Mouse (Mus musculus) skeletal muscle tissue, adult 2 months (tissue): ENCODE measurements around the gene Exoc3.

Experiments
- DNase-seq: peaks from one replicate; pipeline ENCODE4 v3.0.0-alpha.2; 2012; ENCODE audit warnings: low read depth, low spot score

Exoc3 gene

DNA sequence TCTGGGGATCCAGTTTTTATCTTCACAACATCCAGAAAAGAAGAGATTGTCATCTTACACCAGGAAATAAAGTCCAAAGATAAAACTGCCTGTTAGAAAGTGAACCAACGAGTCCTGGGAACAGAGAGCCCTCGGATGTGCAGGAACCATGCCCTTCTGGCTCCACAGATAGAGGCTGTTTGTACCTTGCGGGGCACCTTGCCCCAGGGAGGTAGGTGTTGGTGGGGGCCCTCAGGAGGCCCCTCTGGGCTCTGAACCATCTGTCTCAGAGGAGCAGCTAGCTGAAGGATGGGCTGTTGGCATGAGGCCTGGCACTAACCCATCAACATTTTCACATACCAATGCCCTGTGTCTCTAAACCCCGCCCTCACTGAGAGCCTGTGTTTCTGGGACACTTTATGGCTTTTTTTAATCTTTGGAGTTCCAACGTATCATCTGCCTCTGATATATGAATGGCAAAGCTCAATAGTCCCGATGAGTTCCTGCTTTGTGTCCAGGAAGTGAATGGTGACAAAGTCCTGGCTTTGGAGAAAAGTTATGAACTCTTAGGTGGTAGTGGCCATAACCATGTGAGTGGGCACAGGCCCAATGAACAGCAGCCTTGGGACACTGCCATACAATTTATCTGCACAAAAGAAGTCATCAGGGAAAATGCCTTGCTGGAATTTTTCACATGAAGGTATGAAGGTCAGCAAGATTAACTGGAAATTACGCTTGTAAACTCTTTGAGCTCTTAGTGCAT is 69.5 kb downstream of the Exoc3 start:
- DNase-seq, result no peak

DNA sequence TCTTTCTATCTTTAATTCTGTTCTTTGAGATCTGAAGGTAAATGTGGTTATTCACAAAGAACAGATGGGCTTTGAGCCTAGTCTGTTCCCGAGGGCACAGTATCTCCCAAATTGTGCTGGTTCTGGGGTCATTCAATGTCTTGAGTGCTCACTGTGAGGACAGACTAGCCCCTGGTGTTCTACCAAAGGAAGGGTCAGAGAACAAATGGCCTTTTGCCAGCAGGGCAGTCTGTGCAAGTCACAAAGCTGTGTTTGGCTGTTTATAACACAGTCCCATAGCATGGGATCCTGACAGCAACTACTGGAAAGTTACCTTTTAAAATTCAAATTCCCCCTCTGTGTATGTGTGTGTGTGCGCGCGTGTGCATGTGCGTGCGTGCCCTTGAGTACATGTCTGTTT is 78.6 kb downstream of the Exoc3 start:
- DNase-seq, result no peak

DNA sequence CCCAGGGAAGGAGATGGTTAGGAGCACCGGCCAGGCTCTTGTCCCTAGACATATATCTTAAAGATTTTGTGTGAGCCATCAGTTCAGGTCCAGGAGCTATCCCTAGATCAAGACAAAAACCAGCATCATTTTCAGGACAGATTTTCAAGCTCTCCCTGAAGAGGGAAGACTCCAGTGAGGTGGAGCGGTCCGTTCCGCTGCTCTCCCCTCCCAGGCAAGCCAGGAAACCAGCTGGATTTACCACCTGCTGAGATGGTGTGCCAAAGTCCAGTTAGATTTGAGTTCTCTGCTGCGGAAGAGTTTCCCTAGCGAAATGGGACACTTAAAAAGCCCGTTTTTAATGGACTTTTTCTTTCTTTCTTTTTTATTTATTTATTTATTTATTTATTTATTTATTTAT is 81.0 kb downstream of the Exoc3 start:
- no peak for DNase-seq

DNA sequence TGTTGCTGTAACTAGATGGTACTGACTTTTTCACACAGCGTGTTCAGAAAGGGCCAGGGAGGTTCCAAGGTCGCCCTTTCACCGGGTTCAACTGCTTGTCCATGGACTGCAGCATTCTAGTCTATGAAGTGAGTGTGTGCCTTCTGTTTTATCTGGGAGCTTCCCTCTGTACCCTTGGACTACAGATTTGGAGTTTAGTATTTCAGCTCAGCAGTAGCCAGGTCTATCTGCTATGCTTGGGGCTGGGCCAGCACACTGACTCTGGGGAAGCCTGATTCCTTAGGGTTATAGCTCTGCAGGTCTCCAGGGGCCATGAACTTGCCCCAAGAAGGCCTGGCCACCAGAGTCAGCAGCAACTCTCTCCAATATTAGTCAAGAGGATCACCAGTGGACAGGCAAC is 85.9 kb downstream of the Exoc3 start:
- DNase-seq, result no peak

DNA sequence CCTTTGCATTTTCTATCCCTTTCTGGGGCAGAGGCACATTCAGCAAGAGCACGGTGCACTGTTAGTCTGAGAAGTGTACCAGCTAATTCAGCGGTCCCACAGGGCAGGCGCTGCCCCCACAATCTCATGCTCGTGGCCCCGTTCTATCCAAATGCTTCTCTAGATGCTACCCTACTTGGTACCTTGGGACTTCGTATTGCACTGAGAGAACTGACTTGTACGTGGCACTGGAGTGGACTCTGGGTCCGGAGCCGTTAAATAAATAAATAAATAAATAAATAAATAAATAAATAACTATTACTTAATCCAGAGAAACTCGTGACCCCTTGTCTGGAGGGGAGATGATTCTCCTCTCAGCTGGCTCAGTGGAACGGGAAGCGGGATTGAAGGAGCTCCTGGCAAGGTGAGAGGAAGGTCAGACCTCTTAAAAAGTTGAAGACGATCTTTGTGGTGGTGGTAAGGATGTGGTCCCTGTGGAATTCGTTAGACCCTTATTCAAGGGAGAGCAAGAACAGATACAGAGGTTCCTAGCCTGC is 86.7 kb downstream of the Exoc3 start:
- no peak for DNase-seq

DNA sequence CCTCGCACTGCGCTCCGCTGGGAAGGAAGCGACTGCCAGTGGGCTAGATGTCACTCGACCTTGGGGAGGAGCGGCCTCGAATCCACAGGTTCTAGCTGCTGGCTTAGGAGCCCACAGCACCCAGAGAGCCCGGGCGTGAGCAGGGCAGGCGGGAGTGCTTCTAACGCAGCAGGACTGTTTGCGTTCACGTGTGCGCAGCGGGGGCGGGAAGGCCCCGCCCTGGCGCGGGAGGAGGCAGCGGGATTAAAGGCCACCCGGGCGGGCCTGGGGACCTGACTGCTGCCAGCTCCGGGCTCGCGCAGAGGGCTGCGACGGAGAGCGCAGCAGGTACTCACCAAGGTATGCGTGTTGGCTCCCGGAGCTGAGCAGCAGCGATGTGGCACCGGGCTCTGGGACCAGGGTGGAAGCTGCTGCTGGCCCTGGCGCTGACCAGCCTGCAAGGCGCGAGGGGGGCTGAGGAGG is 87.4 kb downstream of the Exoc3 start, which contains the start of gene Slc9a3:
Gene Slc9a3 (plus strand): TSS at position 317 of the 462 bp plus-strand sequence.
- no peak for DNase-seq
